Mouse (Mus musculus) left cerebral cortex, postnatal 14 days (tissue): ENCODE results near the gene Med28. TPM values are rescaled to one million over a fixed set of nuclear protein-coding genes. Genes with fewer than 3 reads are reported as not detected.

ENCODE experiments used
- DNase-seq, 2 experiments: peaks; one replicate each; pipeline ENCODE4 v3.0.0; 2021 to 2022; ENCODE audit warnings: low spot score in 2 of 2, mixed read lengths in 1 of 2
- intact Hi-C: fragments of 180-260 bp; cut with DNase I; formaldehyde crosslinking; loops from one replicate; pipeline ENCODE4 v1.15.1; 2025
- long read RNA-seq, 2 experiments: library from polyadenylated mRNA; stranded (forward); transcript quantifications; one replicate each; pipeline ENCODE4 v2.0.0; 2021
- total RNA-seq, 2 experiments: library from RNA; stranded (reverse); gene quantifications; 2 replicates each; pipeline ENCODE4 v1.2.3; 2021

Gene Med28
- total RNA-seq, result 10 to 100 TPM; 79.0 to 83.9 TPM
- long read RNA-seq, experiment 1, full-length matches to known transcripts, result 89 of 92 reads
- long read RNA-seq, experiment 1, partial matches to known transcripts, result 0 of 92 reads
- long read RNA-seq, experiment 1, other reads (novel, unspliced or antisense), result 3 of 92 reads
- long read RNA-seq, experiment 2, full-length matches to known transcripts, result 96 of 99 reads
- long read RNA-seq, experiment 2, partial matches to known transcripts, result 0 of 99 reads
- long read RNA-seq, experiment 2, other reads (novel, unspliced or antisense), result 3 of 99 reads

GRCm38 (mm10) chr5:45519960-45520808, at the start of gene Med28:
Gene Med28 (plus strand): TSS chr5:45520229.
- intact Hi-C loops, result no loop called here

DNA sequence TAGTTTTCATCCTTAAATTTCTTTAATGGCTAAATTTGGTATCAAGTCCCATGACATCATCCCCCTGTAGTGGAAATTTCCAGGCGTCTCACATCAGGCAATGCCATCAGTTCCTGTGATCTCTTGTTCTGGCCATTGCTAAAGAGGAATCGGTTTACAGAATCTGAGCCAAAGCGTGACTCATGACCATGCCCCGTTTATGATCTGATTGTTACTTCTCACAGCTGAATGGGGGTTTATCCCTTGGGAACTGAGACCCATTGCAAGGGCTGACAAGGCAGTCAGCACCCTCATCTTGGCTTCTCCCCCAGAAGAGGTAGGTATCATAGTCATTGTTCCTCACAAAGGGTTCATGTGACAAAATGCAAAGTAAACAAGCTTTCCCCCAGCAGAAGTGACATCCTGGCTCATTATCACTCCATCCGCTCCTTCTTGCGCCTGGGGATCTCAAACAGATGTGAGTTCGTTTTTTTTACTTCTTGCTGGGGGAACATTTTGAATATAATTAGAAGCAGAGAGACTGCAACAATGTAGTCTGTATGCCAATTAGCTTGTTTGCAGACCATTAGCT, 47.1 kb upstream of the Med28 start:
- no peak for DNase-seq
- intact Hi-C loops, result loop anchor here (2.0 to 5.0 kb wide), 4 partner anchors 59 to 874 kb away; partner anchors contain the start of genes Lcorl and Ncapg

More at GRCm38 (mm10) chr5:45519960-45520808, at the start of gene Med28:
- DNase-seq, result peak; percentile 96 to 97

DNA sequence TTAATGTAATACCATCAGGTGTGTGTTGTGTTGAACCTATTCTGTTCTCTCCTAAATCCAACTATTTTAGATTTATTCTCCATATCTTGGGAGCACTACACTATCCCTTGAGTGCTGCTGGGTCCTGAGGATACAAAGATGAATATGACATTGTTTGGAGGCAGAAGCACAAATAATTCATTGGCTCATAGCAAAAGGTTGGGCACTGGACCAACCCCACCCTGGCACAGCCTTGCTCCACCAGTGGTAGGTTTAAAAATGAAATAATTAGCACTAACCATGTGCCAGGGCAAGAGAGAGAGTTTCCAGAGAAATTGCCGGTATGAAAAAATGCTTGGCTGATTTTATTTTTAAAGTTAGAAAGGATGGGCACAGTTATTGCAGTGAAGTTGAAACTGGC, 46.5 kb upstream of the Med28 start:
- intact Hi-C loops, result loop anchor here (2.0 to 5.0 kb wide), 4 partner anchors 59 to 874 kb away; partner anchors contain the start of genes Lcorl and Ncapg
- no peak for DNase-seq

GRCm38 (mm10) chr5:45474215-45474614, 45.8 kb upstream of the Med28 start:
- peak; percentile 79 to 84 for DNase-seq
- intact Hi-C loops, result loop anchor here (5.0 kb wide), 3 partner anchors 58 to 873 kb away; partner anchors contain the start of gene Lcorl

GRCm38 (mm10) chr5:45474758-45475157, 45.3 kb upstream of the Med28 start:
- intact Hi-C loops, result loop anchor here (5.0 kb wide), 3 partner anchors 58 to 873 kb away; partner anchors contain the start of gene Lcorl
- DNase-seq, result no peak

DNA sequence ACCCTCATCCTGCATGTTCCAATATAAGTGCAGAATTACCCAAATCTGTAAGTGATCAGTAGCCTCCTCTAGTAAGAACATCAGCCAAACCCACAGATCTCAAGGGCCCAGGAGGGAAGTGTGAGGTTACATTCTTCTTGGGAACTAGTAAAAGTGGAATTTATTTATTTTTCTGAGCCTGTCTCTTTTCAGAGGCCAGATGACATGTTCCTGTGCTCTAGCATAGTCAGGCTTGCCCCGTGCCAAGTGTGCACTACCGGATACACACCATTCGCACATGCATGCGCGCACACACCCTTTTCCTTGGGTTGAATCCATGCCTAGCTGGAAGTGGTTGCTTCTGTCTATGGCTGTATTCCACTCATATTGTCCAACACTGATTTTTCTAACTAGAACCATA, 44.3 kb upstream of the Med28 start:
- DNase-seq, result no peak

DNA sequence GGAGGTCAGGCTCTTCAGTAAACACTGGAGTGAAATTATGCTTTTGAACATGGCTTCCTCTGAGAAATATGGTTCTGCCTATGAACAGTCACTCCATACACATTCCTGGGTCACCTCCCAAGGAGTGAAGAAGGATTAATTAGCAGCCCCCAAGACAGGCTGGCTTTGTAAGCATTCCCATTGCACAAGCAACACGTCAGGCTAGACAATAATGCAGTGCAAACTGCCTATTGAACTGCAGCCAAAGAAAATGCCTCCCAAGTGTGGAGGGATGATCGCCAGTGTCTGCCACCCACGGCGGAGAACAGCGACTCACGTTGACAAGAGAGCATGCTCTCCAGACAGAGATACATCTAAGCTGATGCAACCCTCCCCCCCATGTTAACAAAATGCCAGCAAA, 43.7 kb upstream of the Med28 start:
- intact Hi-C loops, result no loop called here
- peak; percentile 23 to 49 for DNase-seq

More for the DNA sequence above, 44.3 kb upstream of the Med28 start:
- intact Hi-C loops, result no loop called here

DNA sequence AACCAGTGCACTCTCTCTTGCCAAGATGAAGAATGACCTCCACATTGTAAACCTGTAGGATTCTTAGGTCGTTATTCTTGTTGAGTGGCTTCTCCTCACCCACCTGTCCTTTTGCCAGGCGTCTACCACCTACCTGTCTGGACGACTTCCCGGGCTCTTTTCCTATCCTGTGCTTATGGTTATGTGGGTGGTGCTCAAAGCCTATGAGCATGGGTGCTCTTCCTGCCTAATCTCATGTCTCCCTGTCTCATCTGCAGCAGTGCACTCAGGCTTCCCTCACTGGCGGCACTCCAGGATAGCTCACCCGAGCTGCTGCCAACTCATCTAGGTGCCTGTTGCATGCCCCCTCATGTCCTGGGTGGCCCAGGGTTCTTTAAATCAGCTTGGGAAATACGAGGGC, 42.4 kb upstream of the Med28 start:
- DNase-seq, result no peak
- intact Hi-C loops, result no loop called here

- DNase-seq, result no peak
- intact Hi-C loops, result no loop called here
Observed at GRCm38 (mm10) chr5:45480066-45480465, 40.0 kb upstream of the Med28 start.

GRCm38 (mm10) chr5:45481125-45481524, 38.9 kb upstream of the Med28 start:
- intact Hi-C loops, result no loop called here
- DNase-seq, result no peak

GRCm38 (mm10) chr5:45482607-45483006, 37.4 kb upstream of the Med28 start:
- DNase-seq, result no peak
- intact Hi-C loops, result no loop called here

DNA sequence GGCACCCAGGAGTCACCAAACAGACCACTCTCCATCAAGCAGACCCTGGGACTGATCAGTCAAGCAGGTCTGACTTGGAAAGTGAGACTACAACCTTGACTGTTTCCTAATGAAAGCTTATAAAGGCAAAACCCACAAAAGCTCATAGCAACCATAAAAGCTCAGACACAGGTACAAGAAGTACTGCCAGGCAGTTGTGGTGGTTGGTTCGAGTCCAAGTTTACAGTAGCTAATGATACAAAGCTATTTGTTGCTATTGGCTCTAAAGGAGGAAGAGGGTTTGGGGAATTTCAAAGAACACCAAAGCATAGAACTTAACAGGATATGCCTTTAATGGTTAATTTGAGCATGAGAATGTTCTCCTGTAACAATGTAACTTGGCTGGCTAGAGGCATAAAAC, 36.4 kb upstream of the Med28 start:
- DNase-seq, result no peak
- intact Hi-C loops, result no loop called here

- no peak for DNase-seq
- intact Hi-C loops, result no loop called here
Observed at GRCm38 (mm10) chr5:45491776-45492175, 28.3 kb upstream of the Med28 start.

DNA sequence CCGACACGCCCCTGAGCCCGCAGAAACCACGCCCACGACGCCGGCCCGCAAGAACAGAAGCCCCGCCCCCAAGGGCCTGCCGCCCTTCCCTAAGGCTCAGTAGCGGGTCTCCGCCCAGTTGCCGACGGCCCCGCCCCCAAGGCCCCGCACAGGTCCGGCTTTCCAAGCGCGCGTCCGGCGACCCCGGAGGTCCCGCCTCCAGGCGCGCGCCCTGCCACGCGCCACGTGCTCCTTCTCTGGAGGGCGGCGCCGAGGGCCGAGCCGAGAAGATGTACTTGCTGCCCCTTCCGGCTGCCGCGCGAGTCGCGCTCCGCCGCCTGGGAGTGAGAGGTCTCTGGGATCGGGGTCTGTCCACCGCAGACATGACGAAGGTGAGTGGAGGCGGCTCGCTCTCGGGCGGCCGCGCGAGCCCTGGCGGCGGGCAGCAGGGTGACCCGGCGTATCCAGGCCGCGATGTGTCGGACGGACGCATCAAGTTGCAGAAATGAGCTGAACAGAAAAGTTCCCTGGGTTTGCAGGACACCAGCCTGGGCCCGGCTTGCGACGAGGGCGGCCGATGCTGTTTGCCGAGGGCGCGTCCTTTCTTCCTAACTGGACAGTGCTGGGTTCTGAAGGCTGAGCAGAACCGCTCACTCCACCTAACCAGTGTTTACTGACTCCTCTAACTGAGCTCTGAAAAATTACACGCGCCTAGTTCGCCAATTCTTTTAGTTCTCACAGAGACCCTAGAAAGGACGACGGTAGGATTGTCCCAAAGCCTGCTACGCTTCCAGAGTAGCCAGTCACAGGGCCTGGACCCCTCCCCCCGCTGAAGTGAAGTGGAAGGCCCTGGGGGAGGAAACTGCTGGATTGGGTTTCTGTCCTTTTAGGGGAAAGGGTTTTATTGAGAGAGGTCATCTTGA, 26.6 kb upstream of the Med28 start, which contains the start of gene Lap3:
TSS of gene Lap3 (plus strand) at position 184 of the 902 bp plus-strand sequence.
- DNase-seq, result peak; percentile 95 to 96
- intact Hi-C loops, result no loop called here

- DNase-seq, result no peak
- intact Hi-C loops, result no loop called here
Observed at GRCm38 (mm10) chr5:45494093-45494755, 25.8 kb upstream of the Med28 start.

GRCm38 (mm10) chr5:45495429-45495975, 24.5 kb upstream of the Med28 start:
- intact Hi-C loops, result no loop called here
- DNase-seq, result no peak

- no peak for DNase-seq
- intact Hi-C loops, result no loop called here
Observed at GRCm38 (mm10) chr5:45496042-45496441, 24.0 kb upstream of the Med28 start.

DNA sequence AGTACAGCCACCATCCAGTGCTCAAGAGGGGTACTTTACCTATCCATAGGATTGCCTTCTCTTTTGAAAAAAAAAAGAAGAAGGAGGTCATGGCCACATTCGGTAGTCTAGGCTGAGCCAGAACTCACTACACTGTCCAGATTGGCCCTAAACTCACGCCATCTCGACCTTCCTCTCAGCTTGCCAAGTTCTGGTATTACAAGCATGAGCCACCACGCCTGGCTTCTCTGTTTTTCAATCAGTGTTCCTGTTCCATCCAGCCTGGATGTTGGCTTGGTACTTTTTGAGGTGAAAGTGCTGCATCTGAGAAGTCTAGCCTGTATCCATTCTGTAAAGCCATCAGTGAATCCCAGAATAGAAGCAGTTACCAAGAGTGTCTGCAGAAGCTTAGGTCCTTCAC, 23.6 kb upstream of the Med28 start:
- intact Hi-C loops, result no loop called here
- no peak for DNase-seq
